Mouse (Mus musculus) kidney, embryonic 14.5 days (tissue): Measurements from ENCODE around the gene Megf8. TPM values are rescaled to one million over a fixed set of nuclear protein-coding genes. Genes with fewer than 3 reads are reported as not detected.

ENCODE experiments used
- ATAC-seq: fragments of 200-750 bp; cut with Nextera tagmentation; 2 replicates; pipeline ENCODE4 v1.8.0; 2017; ENCODE audit warnings: moderate number of reproducible peaks, mild to moderate bottlenecking, moderate TSS enrichment, moderate library complexity; ENCODE audit not compliant: low FRiP score, low TSS enrichment
- H3K27ac ChIP-seq: fragments of 300-500 bp; sonication (generic); 2 replicates; pipeline ENCODE4 v1.5.1; 2014; ENCODE audit warnings: low read depth, mild to moderate bottlenecking, low read length, moderate library complexity, mixed read lengths
- H3K27me3 ChIP-seq: fragments of 300-500 bp; sonication (generic); 2 replicates; pipeline ENCODE4 v1.6.1; 2014; ENCODE audit warnings: mild to moderate bottlenecking, low read length; ENCODE audit not compliant: control insufficient read depth, insufficient read depth
- H3K36me3 ChIP-seq: fragments of 300-500 bp; sonication (generic); 2 replicates; pipeline ENCODE4 v1.6.1; 2014; ENCODE audit warnings: low read length, mixed read lengths; ENCODE audit not compliant: control insufficient read depth, insufficient read depth
- H3K4me1 ChIP-seq: fragments of 300-500 bp; sonication (generic); 2 replicates; pipeline ENCODE4 v1.6.1; 2014; ENCODE audit warnings: low read length, mixed read lengths; ENCODE audit not compliant: control insufficient read depth, insufficient read depth
- H3K4me2 ChIP-seq: fragments of 300-500 bp; sonication (generic); replicated peaks from 2 replicates; pipeline ENCODE4 v1.6.1; 2014; ENCODE audit warnings: low read depth, mild to moderate bottlenecking, low read length
- H3K4me3 ChIP-seq: fragments of 300-500 bp; sonication (generic); 2 replicates; pipeline ENCODE4 v1.5.1; 2014; ENCODE audit warnings: mild to moderate bottlenecking, low read length
- H3K9ac ChIP-seq: fragments of 300-500 bp; sonication (generic); 2 replicates; pipeline ENCODE4 v1.6.1; 2014; ENCODE audit warnings: low read depth, mild to moderate bottlenecking, low read length, moderate library complexity
- H3K9me3 ChIP-seq: fragments of 300-500 bp; sonication (generic); 2 replicates; pipeline ENCODE4 v1.6.1; 2016; ENCODE audit warnings: low read length; ENCODE audit not compliant: control insufficient read depth
- WGBS: fragments of 180-500 bp; shearing (Covaris S2); extraction: QIAGEN DNeasy Blood & Tissue Kit; methylation state at CpG from one replicate; pipeline ENCODE4 v1.1.7; 2014; 5-methylcytosine and 5-hydroxymethylcytosine counted together
- polyA plus RNA-seq: library from polyadenylated mRNA; unstranded; fragments of >200 nt; fragmentation: Nextera tagmentation; extraction: Ambion mirVana; gene quantifications from 2 replicates; pipeline ENCODE4 v1.2.1, GENCODE M21; 2014

The Megf8 gene
- polyA plus RNA-seq, 1 experiment from 2014 or later: 14.0 TPM

- peaks cover 32% of the 10 kb centered on the region for H3K27me3 ChIP-seq
These were observed 52.2 kb downstream of the Megf8 start, which contains the start of gene Cnfn for GRCm38 (mm10) chr7:25369058-25369749. Gene Cnfn (minus strand): TSS chr7:25369724.

GRCm38 (mm10) chr7:25372441-25372840 lies 55.5 kb downstream of the Megf8 start:
- WGBS: 92% methylated on average over 5 of the region's 5 CpGs
- no peak overlapping the region for H3K9ac ChIP-seq
- no peaks in the 10 kb centered on the region for H3K36me3 ChIP-seq
- no peak overlapping the region for H3K4me3 ChIP-seq
- no peaks in the 10 kb centered on the region for H3K4me1 ChIP-seq
- H3K9me3 ChIP-seq: no peaks in the 10 kb centered on the region
- no peak for ATAC-seq
- peaks cover 22% of the 10 kb centered on the region for H3K27me3 ChIP-seq
- no peak overlapping the region for H3K4me2 ChIP-seq
- H3K27ac ChIP-seq: no peak overlapping the region

More at GRCm38 (mm10) chr7:25369058-25369749, 52.2 kb downstream of the Megf8 start, which contains the start of gene Cnfn:
- H3K4me2 ChIP-seq: no peak within 1 kb of the TSS
- H3K4me1 ChIP-seq: no peaks in the 10 kb centered on the region
- no peak for ATAC-seq
- H3K27ac ChIP-seq: no peak within 1 kb of the TSS
- no peaks in the 10 kb centered on the region for H3K9me3 ChIP-seq
- peaks cover 3% of the 10 kb centered on the region; the same call in 1 of the 2 replicates for H3K36me3 ChIP-seq
- no peak within 1 kb of the TSS for H3K4me3 ChIP-seq
- H3K9ac ChIP-seq: no peak within 1 kb of the TSS
- WGBS: 35% methylated on average over 12 of the region's 12 CpGs

- H3K27me3 ChIP-seq: no peaks in the 10 kb centered on the region; the same call in 1 of the 2 replicates
- H3K4me3 ChIP-seq: peak overlapping the region; percentile 18; the same call in 1 of the 2 replicates
- peak overlapping the region; percentile 42 for H3K4me2 ChIP-seq
- H3K9me3 ChIP-seq: no peaks in the 10 kb centered on the region
- ATAC-seq: peak; percentile 50; the same call in 1 of the 2 replicates
- H3K36me3 ChIP-seq: no peaks in the 10 kb centered on the region
- peaks cover 3% of the 10 kb centered on the region; the same call in 1 of the 2 replicates for H3K4me1 ChIP-seq
- no peak overlapping the region for H3K27ac ChIP-seq
- 4% methylated on average over 17 of the region's 17 CpGs for WGBS
- no peak overlapping the region for H3K9ac ChIP-seq
These were observed 59.6 kb downstream of the Megf8 start for GRCm38 (mm10) chr7:25376556-25376955.

GRCm38 (mm10) chr7:25377100-25377700 lies 60.2 kb downstream of the Megf8 start:
- peaks cover 3% of the 10 kb centered on the region; the same call in 1 of the 2 replicates for H3K4me1 ChIP-seq
- WGBS: 38% methylated on average over 8 of the region's 8 CpGs
- ATAC-seq: no peak
- no peaks in the 10 kb centered on the region; the same call in 1 of the 2 replicates for H3K27me3 ChIP-seq
- no peaks in the 10 kb centered on the region for H3K9me3 ChIP-seq
- peak overlapping the region; percentile 42 for H3K4me2 ChIP-seq
- peaks cover 2% of the 10 kb centered on the region; the same call in 1 of the 2 replicates for H3K36me3 ChIP-seq
- peak overlapping the region; percentile 18; the same call in 1 of the 2 replicates for H3K4me3 ChIP-seq
- no peak overlapping the region for H3K27ac ChIP-seq
- no peak overlapping the region for H3K9ac ChIP-seq

- H3K27me3 ChIP-seq: no peaks in the 10 kb centered on the region; the same call in 1 of the 2 replicates
- ATAC-seq: no peak
- H3K36me3 ChIP-seq: peaks cover 11% of the 10 kb centered on the region
- H3K4me1 ChIP-seq: peaks cover 3% of the 10 kb centered on the region; the same call in 1 of the 2 replicates
- H3K4me2 ChIP-seq: no peak overlapping the region
- no peak overlapping the region for H3K9ac ChIP-seq
- no peaks in the 10 kb centered on the region for H3K9me3 ChIP-seq
- no peak overlapping the region for H3K27ac ChIP-seq
- 86% methylated on average over 13 of the region's 13 CpGs for WGBS
- H3K4me3 ChIP-seq: no peak overlapping the region
These were observed 61.5 kb downstream of the Megf8 start for GRCm38 (mm10) chr7:25378181-25379100.

GRCm38 (mm10) chr7:25379551-25380351 lies 62.8 kb downstream of the Megf8 start:
- Histone ChIP-seq H3K36me3 (peaks cover 23% of the 10 kb centered on the region), H3K4me2 (peak overlapping the region; percentile 81), H3K27ac (0 out of 2 replicates have a peak overlapping the region, but pooled peaks have one; percentile 11), H3K27me3 (no peaks in the 10 kb centered on the region; the same call in 1 of the 2 replicates), H3K9me3 (no peaks in the 10 kb centered on the region), H3K4me3 (peak overlapping the region; percentile 38), H3K9ac (peak overlapping the region; percentile 59), H3K4me1 (peaks cover 3% of the 10 kb centered on the region; the same call in 1 of the 2 replicates)
- 2% methylated on average over 36 of the region's 42 CpGs for WGBS
- peak; percentile 82 for ATAC-seq

- Histone ChIP-seq H3K4me1 (peaks cover 3% of the 10 kb centered on the region), H3K27me3 (no peaks in the 10 kb centered on the region; the same call in 1 of the 2 replicates), H3K4me3 (peak overlapping the region; percentile 38), H3K27ac (no peak overlapping the region), H3K9me3 (no peaks in the 10 kb centered on the region), H3K4me2 (peak overlapping the region; percentile 81), H3K36me3 (peaks cover 31% of the 10 kb centered on the region), H3K9ac (peak overlapping the region; percentile 59; the same call in 1 of the 2 replicates)
- ATAC-seq: 0 out of 2 replicates have a peak, but pooled peaks have one; percentile 1
- 63% methylated on average over 18 of the region's 18 CpGs for WGBS
These were observed 63.7 kb downstream of the Megf8 start for GRCm38 (mm10) chr7:25380392-25381283.
